Mouse (Mus musculus) kidney, embryonic 16.5 days (tissue): ENCODE measurements around the gene Med16. TPM values are rescaled to one million over a fixed set of nuclear protein-coding genes. Genes with fewer than 3 reads are reported as not detected.

ENCODE experiments used
- ATAC-seq: fragments of 200-750 bp; cut with Nextera tagmentation; 2 replicates; pipeline ENCODE4 v1.8.0; 2017; ENCODE audit warnings: moderate TSS enrichment; ENCODE audit not compliant: low FRiP score, low TSS enrichment
- H3K27ac ChIP-seq: fragments of 300-500 bp; sonication (generic); 2 replicates; pipeline ENCODE4 v1.5.1; 2014; ENCODE audit warnings: low read length
- H3K27me3 ChIP-seq: fragments of 300-500 bp; sonication (generic); 2 replicates; pipeline ENCODE4 v1.6.1; 2014; ENCODE audit warnings: low read length, control low read depth, mixed read lengths; ENCODE audit not compliant: insufficient read depth
- H3K36me3 ChIP-seq: fragments of 300-500 bp; sonication (generic); 2 replicates; pipeline ENCODE4 v1.6.1; 2014; ENCODE audit warnings: low read length, control low read depth, mixed read lengths; ENCODE audit not compliant: insufficient read depth
- H3K4me1 ChIP-seq: fragments of 300-500 bp; sonication (generic); 2 replicates; pipeline ENCODE4 v1.6.1; 2014; ENCODE audit warnings: low read length, control low read depth, mixed read lengths; ENCODE audit not compliant: insufficient read depth
- H3K4me2 ChIP-seq: fragments of 300-500 bp; sonication (generic); replicated peaks from 2 replicates; pipeline ENCODE4 v1.6.1; 2014; ENCODE audit warnings: low read depth, low read length
- H3K4me3 ChIP-seq: fragments of 300-500 bp; sonication (generic); 2 replicates; pipeline ENCODE4 v1.5.1; 2014; ENCODE audit warnings: mild to moderate bottlenecking, low read length
- H3K9ac ChIP-seq: fragments of 300-500 bp; sonication (generic); replicated peaks from 2 replicates; pipeline ENCODE4 v1.6.1; 2014; ENCODE audit warnings: low read length
- H3K9me3 ChIP-seq: fragments of 300-500 bp; sonication (generic); 2 replicates; pipeline ENCODE4 v1.6.1; 2016; ENCODE audit warnings: low read length, control low read depth
- WGBS: fragments of 180-500 bp; shearing (Covaris S2); extraction: QIAGEN DNeasy Blood & Tissue Kit; methylation state at CpG from one replicate; pipeline ENCODE4 v1.1.7; 2014; 5-methylcytosine and 5-hydroxymethylcytosine counted together
- polyA plus RNA-seq: library from polyadenylated mRNA; unstranded; fragments of >200 nt; fragmentation: Nextera tagmentation; extraction: Ambion mirVana; gene quantifications from 2 replicates; pipeline ENCODE4 v1.2.1, GENCODE M21; 2015

The Med16 gene
- polyA plus RNA-seq, 1 experiment from 2014 or later, result 71.0 TPM

DNA sequence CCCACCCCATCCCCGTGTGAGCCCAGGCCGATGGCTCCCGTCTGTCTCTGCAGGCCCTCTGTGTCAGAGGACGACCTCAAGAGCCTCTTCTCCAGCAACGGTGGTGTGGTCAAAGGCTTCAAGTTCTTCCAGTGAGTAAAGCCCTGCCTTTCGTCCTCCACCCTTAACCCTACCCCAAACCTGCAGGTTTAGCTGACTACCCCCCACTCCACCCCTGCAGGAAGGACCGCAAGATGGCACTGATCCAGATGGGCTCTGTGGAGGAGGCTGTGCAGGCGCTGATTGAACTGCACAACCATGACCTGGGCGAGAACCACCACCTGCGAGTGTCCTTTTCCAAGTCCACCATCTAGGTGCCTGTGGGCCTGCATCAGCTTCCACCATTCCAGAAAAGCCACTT is 45.8 kb downstream of the Med16 start:
- ATAC-seq, result no peak
- no peak overlapping the region for H3K27ac ChIP-seq
- H3K9me3 ChIP-seq, result no peaks in the 10 kb centered on the region
- 56% methylated on average over 10 of the region's 10 CpGs for WGBS
- H3K4me3 ChIP-seq, result no peak overlapping the region
- peaks cover 48% of the 10 kb centered on the region for H3K4me1 ChIP-seq
- H3K27me3 ChIP-seq, result no peaks in the 10 kb centered on the region
- no peak overlapping the region for H3K9ac ChIP-seq
- H3K4me2 ChIP-seq, result no peak overlapping the region
- H3K36me3 ChIP-seq, result peaks cover 70% of the 10 kb centered on the region

GRCm38 (mm10) chr10:79862049-79862788 is 46.5 kb downstream of the Med16 start:
- Histone ChIP-seq H3K9me3 (no peaks in the 10 kb centered on the region), H3K27ac (peak overlapping the region; percentile 53; the same call in 1 of the 2 replicates), H3K9ac (no peak overlapping the region), H3K4me1 (peaks cover 56% of the 10 kb centered on the region), H3K4me3 (no peak overlapping the region), H3K27me3 (no peaks in the 10 kb centered on the region), H3K36me3 (peaks cover 75% of the 10 kb centered on the region), H3K4me2 (no peak overlapping the region)
- 75% methylated on average over 23 of the region's 23 CpGs for WGBS
- no peak for ATAC-seq

DNA sequence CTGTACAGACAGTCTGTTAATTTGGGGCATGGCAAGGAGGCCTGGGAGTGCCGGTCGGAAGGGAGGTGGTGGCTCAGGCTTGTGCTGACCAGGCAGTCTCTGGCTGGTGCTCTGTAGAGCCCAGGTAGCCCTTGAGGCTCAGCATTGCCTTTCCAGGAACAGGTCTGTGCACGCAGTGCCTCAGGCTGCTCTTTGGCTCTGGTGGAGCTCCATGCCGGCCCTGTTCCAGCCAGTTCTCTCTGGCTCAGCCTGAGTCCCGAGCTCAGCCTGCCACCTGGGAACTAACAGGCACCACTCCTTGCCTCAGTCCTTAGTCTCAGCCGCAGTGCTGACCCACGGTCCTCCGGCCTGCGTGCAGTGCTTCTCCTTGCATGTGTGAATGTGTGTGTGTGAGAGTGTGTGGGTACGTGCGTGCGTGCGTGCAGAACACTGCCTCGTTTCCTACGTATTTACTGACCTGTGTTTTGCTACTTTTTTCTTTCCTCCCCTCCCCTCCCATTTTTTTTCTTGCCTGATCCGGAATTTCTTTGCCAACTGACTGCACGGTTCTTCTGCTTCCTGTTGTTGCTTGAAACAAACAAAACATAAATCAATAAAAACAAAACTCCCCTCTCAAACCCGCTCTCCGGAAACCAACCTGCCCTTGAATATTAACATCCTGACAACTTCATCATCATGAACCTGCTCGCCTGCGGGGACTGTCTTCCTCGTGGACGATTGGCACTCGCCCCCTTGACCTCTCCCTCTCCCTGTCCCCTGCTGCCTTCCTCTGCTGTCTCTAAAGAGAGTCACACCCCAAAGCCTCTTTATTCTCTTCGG is 47.3 kb downstream of the Med16 start:
- Histone ChIP-seq H3K9ac (0 out of 2 replicates have a peak overlapping the region, but pooled peaks have one; percentile 11), H3K27ac (peak overlapping the region; percentile 68), H3K4me3 (no peak overlapping the region), H3K9me3 (no peaks in the 10 kb centered on the region), H3K27me3 (no peaks in the 10 kb centered on the region), H3K4me1 (peaks cover 63% of the 10 kb centered on the region), H3K4me2 (no peak overlapping the region), H3K36me3 (peaks cover 77% of the 10 kb centered on the region)
- ATAC-seq, result peak; percentile 29; the same call in 1 of the 2 replicates
- 49% methylated on average over 25 of the region's 25 CpGs for WGBS

DNA sequence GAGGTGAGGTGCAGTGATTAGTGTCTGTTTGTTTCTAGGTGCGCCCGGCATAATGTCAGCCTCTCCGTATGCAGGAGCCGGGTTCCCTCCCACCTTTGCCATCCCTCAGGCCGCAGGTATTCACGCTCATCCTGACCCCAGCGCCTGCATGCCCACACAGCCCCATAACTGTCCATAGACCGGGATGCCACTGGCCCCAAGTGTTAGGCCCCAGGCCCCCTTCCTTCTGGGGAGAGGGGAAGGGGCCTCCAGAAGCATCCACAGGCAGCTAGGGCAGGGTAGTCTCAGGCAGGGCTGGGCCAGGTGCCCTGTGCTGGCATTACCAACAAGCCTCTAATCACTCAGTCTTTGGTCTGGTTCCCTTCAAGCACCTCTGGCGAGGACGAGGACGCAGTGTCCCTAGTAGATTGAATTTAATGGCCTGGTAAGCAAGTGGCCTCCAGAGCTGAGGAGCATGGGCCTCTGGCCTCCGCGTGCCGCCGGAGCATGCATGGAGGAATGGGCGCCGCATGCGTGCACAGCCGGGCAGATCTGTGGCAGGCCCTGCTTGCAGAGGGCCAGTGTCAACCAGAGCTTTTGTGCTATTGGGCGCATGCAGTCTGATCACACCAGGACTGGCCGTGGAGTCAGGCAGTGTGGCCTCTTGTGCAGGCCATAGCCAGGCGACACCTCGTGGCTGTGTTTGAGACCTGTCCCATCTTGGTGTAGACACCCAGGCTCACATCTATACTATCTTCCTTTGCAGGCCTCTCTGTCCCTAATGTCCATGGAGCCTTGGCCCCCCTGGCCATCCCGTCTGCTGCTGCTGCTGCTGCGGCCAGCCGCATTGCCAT is 48.4 kb downstream of the Med16 start:
- no peaks in the 10 kb centered on the region for H3K27me3 ChIP-seq
- H3K27ac ChIP-seq, result peak overlapping the region; percentile 68
- H3K9ac ChIP-seq, result 0 out of 2 replicates have a peak overlapping the region, but pooled peaks have one; percentile 11
- ATAC-seq, result no peak
- 85% methylated on average over 26 of the region's 26 CpGs for WGBS
- H3K4me3 ChIP-seq, result no peak overlapping the region
- peaks cover 80% of the 10 kb centered on the region for H3K36me3 ChIP-seq
- no peaks in the 10 kb centered on the region for H3K9me3 ChIP-seq
- no peak overlapping the region for H3K4me2 ChIP-seq
- peaks cover 66% of the 10 kb centered on the region for H3K4me1 ChIP-seq

GRCm38 (mm10) chr10:79859116-79859515 is 49.6 kb downstream of the Med16 start:
- H3K27ac ChIP-seq, result no peak overlapping the region
- peaks cover 62% of the 10 kb centered on the region for H3K4me1 ChIP-seq
- no peaks in the 10 kb centered on the region for H3K27me3 ChIP-seq
- no peaks in the 10 kb centered on the region for H3K9me3 ChIP-seq
- H3K36me3 ChIP-seq, result peaks cover 71% of the 10 kb centered on the region
- H3K4me2 ChIP-seq, result no peak overlapping the region
- H3K9ac ChIP-seq, result 0 out of 2 replicates have a peak overlapping the region, but pooled peaks have one; percentile 11
- no peak overlapping the region for H3K4me3 ChIP-seq
- no peak for ATAC-seq
- WGBS, result 64% methylated on average over 11 of the region's 11 CpGs

DNA sequence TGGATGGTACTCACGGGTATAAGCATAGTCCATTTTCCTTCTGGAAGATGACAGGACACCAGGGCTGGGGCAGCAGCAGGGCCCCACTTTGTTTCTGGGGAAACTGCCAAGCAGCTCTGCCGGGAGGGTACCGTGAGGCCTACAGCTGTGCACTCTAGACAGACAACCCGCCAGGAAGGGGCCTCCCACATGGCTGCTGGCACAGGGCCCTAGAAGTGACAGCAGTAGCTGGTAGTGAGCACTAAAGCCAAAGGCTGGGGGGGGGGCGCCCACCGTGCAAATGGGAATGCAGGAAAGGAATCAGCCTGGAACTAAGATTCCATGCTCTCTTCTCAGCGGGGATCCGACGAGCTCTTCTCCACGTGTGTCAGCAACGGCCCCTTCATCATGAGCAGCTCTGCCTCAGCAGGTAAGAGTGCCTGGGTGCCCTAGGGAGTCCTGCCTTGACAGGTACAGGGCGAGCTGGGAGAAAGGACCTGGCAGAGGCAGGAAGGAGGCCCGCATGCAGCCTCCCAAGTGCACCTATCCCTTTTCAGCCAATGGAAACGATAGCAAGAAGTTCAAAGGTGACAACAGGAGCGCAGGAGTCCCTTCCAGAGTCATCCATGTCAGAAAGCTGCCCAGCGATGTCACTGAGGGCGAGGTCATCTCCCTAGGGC is 50.2 kb downstream of the Med16 start:
- H3K4me2 ChIP-seq, result peak overlapping the region; percentile 100
- peak overlapping the region; percentile 98 for H3K4me3 ChIP-seq
- no peak for ATAC-seq
- H3K27ac ChIP-seq, result peak overlapping the region; percentile 100; the same call in 1 of the 2 replicates
- no peaks in the 10 kb centered on the region for H3K27me3 ChIP-seq
- peaks cover 67% of the 10 kb centered on the region for H3K36me3 ChIP-seq
- H3K4me1 ChIP-seq, result peaks cover 62% of the 10 kb centered on the region
- WGBS, result 43% methylated on average over 17 of the region's 17 CpGs
- peak overlapping the region; percentile 100 for H3K9ac ChIP-seq
- no peaks in the 10 kb centered on the region for H3K9me3 ChIP-seq

DNA sequence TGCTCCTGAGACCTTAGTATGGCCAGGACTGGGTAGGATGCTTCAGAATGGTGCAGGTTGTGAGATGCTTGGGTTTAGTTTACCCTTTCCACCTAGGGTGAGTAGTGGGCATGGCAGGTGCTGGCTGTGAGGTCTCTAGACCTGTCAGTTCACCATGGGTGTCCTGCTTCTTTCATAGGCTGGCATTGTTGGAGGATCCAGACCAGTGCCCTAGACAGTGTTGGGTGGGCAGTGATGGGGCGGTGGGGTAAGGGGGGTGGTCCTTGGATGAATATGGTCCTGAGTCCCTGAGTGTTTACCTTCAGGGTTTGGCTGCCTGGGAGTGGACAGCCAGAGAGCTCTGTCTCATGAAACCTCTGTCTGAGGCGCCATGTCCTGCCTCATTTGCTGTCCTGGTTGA is 50.8 kb downstream of the Med16 start:
- peak overlapping the region; percentile 98 for H3K4me3 ChIP-seq
- H3K4me1 ChIP-seq, result peaks cover 66% of the 10 kb centered on the region
- H3K27me3 ChIP-seq, result no peaks in the 10 kb centered on the region
- H3K27ac ChIP-seq, result peak overlapping the region; percentile 100
- peak overlapping the region; percentile 100 for H3K4me2 ChIP-seq
- 57% methylated on average over 2 of the region's 2 CpGs for WGBS
- H3K9ac ChIP-seq, result peak overlapping the region; percentile 100
- ATAC-seq, result no peak
- H3K36me3 ChIP-seq, result peaks cover 60% of the 10 kb centered on the region
- no peaks in the 10 kb centered on the region for H3K9me3 ChIP-seq

- Histone ChIP-seq H3K4me1 (peaks cover 69% of the 10 kb centered on the region), H3K27me3 (no peaks in the 10 kb centered on the region), H3K27ac (peak overlapping the region; percentile 100), H3K4me2 (peak overlapping the region; percentile 100), H3K9me3 (no peaks in the 10 kb centered on the region), H3K36me3 (peaks cover 56% of the 10 kb centered on the region), H3K9ac (peak overlapping the region; percentile 100), H3K4me3 (peak overlapping the region; percentile 98)
- WGBS, result 14% methylated on average over 4 of the region's 4 CpGs
- no peak for ATAC-seq
Measured at GRCm38 (mm10) chr10:79857452-79857811, 51.3 kb downstream of the Med16 start.
